Mouse (Mus musculus) liver, embryonic 15.5 days (tissue): ENCODE results near the gene Vps13c. TPM values are rescaled to one million over a fixed set of nuclear protein-coding genes. Genes with fewer than 3 reads are reported as not detected.

Experiments used
- ATAC-seq: fragments of 200-750 bp; cut with Nextera tagmentation; 2 replicates; pipeline ENCODE4 v1.8.0; 2017; ENCODE audit warnings: moderate number of reproducible peaks, mild to moderate bottlenecking, moderate library complexity; ENCODE audit not compliant: insufficient read depth
- H3K27ac ChIP-seq: fragments of 300-500 bp; sonication (generic); replicated peaks from 2 replicates; pipeline ENCODE4 v1.5.1; 2015; ENCODE audit warnings: mild to moderate bottlenecking, inconsistent platforms
- H3K27me3 ChIP-seq: fragments of 300-500 bp; sonication (generic); 2 replicates; pipeline ENCODE4 v1.6.1; 2015; ENCODE audit warnings: mild to moderate bottlenecking, inconsistent platforms
- H3K36me3 ChIP-seq: fragments of 300-500 bp; sonication (generic); replicated peaks from 2 replicates; pipeline ENCODE4 v1.6.1; 2015; ENCODE audit warnings: moderate library complexity, mild to moderate bottlenecking, inconsistent platforms
- H3K4me1 ChIP-seq: fragments of 300-500 bp; sonication (generic); replicated peaks from 2 replicates; pipeline ENCODE4 v1.6.1; 2015; ENCODE audit warnings: inconsistent platforms
- H3K4me2 ChIP-seq: fragments of 300-500 bp; sonication (generic); 2 replicates; pipeline ENCODE4 v1.6.1; 2015; ENCODE audit warnings: moderate library complexity, mild to moderate bottlenecking, inconsistent platforms
- H3K4me3 ChIP-seq: fragments of 300-500 bp; sonication (generic); replicated peaks from 2 replicates; pipeline ENCODE4 v1.5.1; 2015; ENCODE audit warnings: mild to moderate bottlenecking, inconsistent platforms
- H3K9ac ChIP-seq: fragments of 300-500 bp; sonication (generic); 2 replicates; pipeline ENCODE4 v1.6.1; 2015; ENCODE audit warnings: moderate library complexity, mild to moderate bottlenecking, inconsistent platforms
- H3K9me3 ChIP-seq: fragments of 300-500 bp; sonication (generic); replicated peaks from 2 replicates; pipeline ENCODE4 v1.6.1; 2016; ENCODE audit warnings: inconsistent platforms
- WGBS: fragments of 180-500 bp; shearing (Covaris S2); methylation state at CpG from one replicate; pipeline ENCODE4 v1.1.7; 2015; ENCODE audit warnings: mixed read lengths; ENCODE audit not compliant: insufficient replicate concordance; 5-methylcytosine and 5-hydroxymethylcytosine counted together
- polyA plus RNA-seq: library from polyadenylated mRNA; unstranded; fragments of >200 nt; fragmentation: Nextera tagmentation; extraction: Ambion mirVana; gene quantifications from 2 replicates; pipeline ENCODE4 v1.2.1, GENCODE M21; 2015

Gene Vps13c
- polyA plus RNA-seq, 1 experiment from 2014 or later = 4.3 TPM

DNA sequence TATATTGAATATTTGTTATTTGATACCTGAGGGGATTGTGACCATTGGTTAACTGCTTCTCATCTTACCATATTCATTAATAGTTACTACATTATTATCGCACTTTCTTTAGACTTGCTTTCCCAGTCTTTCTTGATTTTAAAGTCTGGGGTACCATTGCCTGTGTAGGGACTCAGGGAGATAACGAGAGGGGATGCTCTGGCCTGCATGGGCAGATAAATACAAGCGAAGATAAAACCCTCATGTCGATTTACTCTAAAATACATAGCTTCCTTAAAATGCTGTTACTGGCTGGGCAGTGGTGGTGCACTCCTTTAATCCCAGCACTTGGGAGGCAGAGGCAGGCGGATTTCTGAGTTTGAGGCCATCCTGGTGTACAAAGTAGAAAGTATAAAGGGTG is 23.1 kb downstream of the Vps13c start:
- Histone ChIP-seq H3K9ac (no peak overlapping the region), H3K9me3 (no peaks in the 10 kb centered on the region), H3K36me3 (peaks cover 17% of the 10 kb centered on the region), H3K27ac (peak overlapping the region; percentile 68), H3K4me2 (peak overlapping the region; percentile 47), H3K4me3 (no peak overlapping the region), H3K27me3 (no peaks in the 10 kb centered on the region), H3K4me1 (peaks cover 60% of the 10 kb centered on the region)
- peak; percentile 87 for ATAC-seq
- WGBS = 34% methylated on average over 5 of the region's 5 CpGs

DNA sequence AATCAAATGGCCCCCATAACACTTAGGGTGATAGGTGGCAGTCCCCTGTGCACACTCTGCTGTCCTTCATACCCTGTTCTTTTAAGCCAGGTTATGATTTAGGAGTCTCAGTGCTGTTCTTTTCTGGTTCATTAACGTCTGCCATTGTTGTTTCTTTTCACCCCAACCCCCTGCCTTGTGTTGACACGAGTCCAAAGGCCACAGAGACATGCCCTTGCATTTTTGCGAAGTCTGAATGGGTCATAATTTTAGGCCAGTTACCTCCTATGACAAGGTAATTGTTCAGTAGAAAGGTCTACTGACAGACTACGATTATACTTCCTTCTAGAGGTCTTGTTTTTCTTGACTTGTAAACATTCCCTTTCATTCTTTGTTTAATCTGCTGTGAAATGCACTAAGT is 23.8 kb downstream of the Vps13c start:
- no peak for ATAC-seq
- peaks cover 61% of the 10 kb centered on the region for H3K4me1 ChIP-seq
- H3K9ac ChIP-seq = no peak overlapping the region
- H3K36me3 ChIP-seq = peaks cover 13% of the 10 kb centered on the region
- no peaks in the 10 kb centered on the region for H3K9me3 ChIP-seq
- H3K27me3 ChIP-seq = no peaks in the 10 kb centered on the region
- H3K4me3 ChIP-seq = no peak overlapping the region
- no peak overlapping the region for H3K4me2 ChIP-seq
- WGBS = 52% methylated on average over 4 of the region's 4 CpGs
- H3K27ac ChIP-seq = peak overlapping the region; percentile 68

GRCm38 (mm10) chr9:67865411-67865810 is 25.2 kb downstream of the Vps13c start:
- no peak overlapping the region for H3K9ac ChIP-seq

DNA sequence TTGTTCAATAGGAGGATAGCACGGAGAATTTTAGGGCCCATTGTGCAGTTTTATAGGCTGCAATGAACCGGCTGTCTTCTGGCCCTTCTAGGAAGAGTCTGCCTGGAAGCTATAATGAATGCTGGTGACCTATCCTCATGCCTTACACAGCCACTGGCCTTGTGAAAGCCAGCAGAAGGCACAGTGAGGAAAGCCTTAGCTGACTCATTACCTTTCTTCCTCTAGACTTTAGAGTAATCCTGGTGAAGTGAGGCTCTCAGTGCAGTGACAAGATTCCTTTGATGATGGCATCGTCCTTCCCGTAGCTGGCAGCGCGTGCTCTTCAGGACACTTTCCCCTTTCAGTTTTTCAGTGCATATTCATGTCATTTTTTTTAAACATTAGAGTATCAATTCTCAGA is 27.2 kb downstream of the Vps13c start:
- no peak overlapping the region for H3K9ac ChIP-seq
- H3K4me1 ChIP-seq = peaks cover 68% of the 10 kb centered on the region
- no peak overlapping the region for H3K4me2 ChIP-seq
- 86% methylated on average over 6 of the region's 6 CpGs for WGBS
- peaks cover 17% of the 10 kb centered on the region for H3K36me3 ChIP-seq
- no peaks in the 10 kb centered on the region for H3K27me3 ChIP-seq
- H3K9me3 ChIP-seq = no peaks in the 10 kb centered on the region
- no peak overlapping the region for H3K27ac ChIP-seq
- no peak for ATAC-seq
- no peak overlapping the region for H3K4me3 ChIP-seq

More at GRCm38 (mm10) chr9:67865411-67865810, 25.2 kb downstream of the Vps13c start:
- H3K9me3 ChIP-seq = no peaks in the 10 kb centered on the region
- H3K4me3 ChIP-seq = no peak overlapping the region
- peak overlapping the region; percentile 21 for H3K27ac ChIP-seq
- WGBS = 66% methylated on average over 7 of the region's 7 CpGs
- no peak overlapping the region for H3K4me2 ChIP-seq
- no peak for ATAC-seq
- H3K4me1 ChIP-seq = peaks cover 67% of the 10 kb centered on the region
- H3K27me3 ChIP-seq = no peaks in the 10 kb centered on the region
- H3K36me3 ChIP-seq = peaks cover 13% of the 10 kb centered on the region

DNA sequence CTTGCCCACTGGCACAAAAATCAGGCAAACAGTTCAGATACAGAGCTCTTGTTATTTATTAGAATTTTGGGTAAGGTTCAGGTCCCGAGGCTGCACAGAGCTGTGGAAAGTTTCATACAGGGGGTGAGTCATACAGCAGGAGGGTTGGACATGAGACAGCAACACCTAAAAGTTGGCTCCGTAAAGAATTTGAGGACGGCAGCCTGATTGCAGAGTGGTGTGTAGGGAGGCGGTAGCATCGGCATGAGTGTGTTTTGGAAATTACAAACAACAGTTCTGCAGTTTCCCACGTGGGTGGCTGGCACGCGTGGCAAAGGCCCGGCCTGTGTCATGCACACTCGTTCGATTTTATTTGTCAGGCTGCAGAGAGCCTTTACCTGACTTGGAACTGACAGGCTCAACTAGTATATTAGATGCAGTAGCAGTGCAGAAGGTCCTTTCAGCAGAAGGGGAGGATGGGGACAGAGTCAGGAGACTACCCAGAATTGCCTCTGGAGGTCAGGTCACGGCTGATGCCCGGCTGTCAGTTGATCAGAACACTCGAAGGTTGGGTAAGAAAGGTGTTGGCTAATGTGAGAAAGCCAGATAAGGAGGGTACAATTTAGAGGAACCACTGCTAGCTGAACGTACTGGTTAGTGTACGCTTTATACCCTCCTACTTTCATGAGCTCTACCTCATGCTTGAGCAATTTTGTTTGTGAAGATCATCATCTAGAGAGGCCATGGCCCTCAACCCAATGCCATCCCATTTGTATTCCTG is 29.7 kb downstream of the Vps13c start:
- Histone ChIP-seq H3K36me3 (peaks cover 30% of the 10 kb centered on the region), H3K4me1 (peaks cover 61% of the 10 kb centered on the region), H3K27me3 (no peaks in the 10 kb centered on the region), H3K9ac (0 out of 2 replicates have a peak overlapping the region, but pooled peaks have one; percentile 21), H3K9me3 (no peaks in the 10 kb centered on the region), H3K4me3 (no peak overlapping the region), H3K4me2 (peak overlapping the region; percentile 46), H3K27ac (peak overlapping the region; percentile 75)
- 52% methylated on average over 16 of the region's 16 CpGs for WGBS
- peak; percentile 87 for ATAC-seq

DNA sequence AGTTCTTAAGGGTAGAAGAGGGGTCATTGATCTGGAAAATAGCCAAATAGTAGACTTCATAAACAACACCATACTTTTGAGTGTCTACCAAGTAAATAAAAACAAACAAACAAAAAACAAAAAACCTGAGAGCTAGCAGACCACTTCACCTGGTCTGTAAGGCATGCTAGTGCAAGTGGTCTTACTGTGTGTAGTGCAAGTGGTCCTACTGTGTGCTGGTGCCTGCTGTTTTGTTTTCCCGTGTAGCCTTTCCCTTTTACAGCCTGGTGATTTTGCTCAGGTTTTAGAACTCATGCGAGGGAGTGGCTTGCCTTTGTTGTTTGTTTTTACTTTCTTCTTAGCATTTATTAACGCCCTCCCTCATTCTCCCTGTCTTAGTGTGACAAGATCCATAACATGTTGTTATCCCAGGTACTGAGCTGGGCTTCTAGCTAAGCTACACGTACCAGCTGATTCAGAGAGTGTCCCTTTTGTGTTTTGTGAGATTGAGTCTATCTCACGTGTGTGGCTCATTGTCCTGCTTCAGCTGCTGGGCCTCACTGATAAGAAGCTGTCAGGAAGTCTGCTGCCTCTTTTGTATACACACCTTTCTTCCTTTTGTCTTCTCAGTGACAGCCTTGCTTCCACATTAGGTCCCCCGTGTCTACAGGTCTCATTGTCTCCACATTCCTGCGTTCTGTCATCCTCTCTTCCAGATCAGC is 34.5 kb downstream of the Vps13c start:
- Histone ChIP-seq H3K27me3 (no peaks in the 10 kb centered on the region), H3K4me1 (peaks cover 71% of the 10 kb centered on the region), H3K9me3 (no peaks in the 10 kb centered on the region), H3K4me3 (no peak overlapping the region), H3K27ac (peak overlapping the region; percentile 66), H3K36me3 (peaks cover 37% of the 10 kb centered on the region), H3K9ac (no peak overlapping the region), H3K4me2 (no peak overlapping the region)
- ATAC-seq = peak; percentile 32
- 36% methylated on average over 7 of the region's 7 CpGs for WGBS

DNA sequence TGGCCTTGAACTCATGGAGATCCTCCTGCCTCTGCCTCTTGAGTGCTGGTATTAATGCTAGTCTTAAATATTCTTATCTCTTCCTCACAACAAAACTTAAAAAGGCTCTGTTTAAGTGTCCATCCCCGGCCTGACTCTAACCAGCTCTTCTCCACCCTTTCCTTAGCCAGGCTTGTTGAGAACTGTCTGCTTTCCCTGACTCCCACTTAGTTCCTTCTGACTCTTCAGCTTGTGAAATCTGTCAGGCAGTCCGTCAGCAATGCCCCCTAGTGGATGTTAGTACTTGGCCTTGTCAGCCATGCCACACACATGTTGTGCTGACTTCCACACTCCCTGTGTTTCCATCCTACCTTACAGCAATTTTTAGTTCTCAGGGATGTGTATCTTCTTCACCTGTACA is 35.1 kb downstream of the Vps13c start:
- peaks cover 64% of the 10 kb centered on the region for H3K4me1 ChIP-seq
- no peaks in the 10 kb centered on the region for H3K9me3 ChIP-seq
- no peak overlapping the region for H3K9ac ChIP-seq
- no peaks in the 10 kb centered on the region for H3K27me3 ChIP-seq
- no peak overlapping the region for H3K4me2 ChIP-seq
- 26% methylated on average over 2 of the region's 2 CpGs for WGBS
- ATAC-seq = 0 out of 2 replicates have a peak, but pooled peaks have one; percentile 14
- peak overlapping the region; percentile 66; the same call in 1 of the 2 replicates for H3K27ac ChIP-seq
- H3K4me3 ChIP-seq = no peak overlapping the region
- peaks cover 40% of the 10 kb centered on the region for H3K36me3 ChIP-seq

DNA sequence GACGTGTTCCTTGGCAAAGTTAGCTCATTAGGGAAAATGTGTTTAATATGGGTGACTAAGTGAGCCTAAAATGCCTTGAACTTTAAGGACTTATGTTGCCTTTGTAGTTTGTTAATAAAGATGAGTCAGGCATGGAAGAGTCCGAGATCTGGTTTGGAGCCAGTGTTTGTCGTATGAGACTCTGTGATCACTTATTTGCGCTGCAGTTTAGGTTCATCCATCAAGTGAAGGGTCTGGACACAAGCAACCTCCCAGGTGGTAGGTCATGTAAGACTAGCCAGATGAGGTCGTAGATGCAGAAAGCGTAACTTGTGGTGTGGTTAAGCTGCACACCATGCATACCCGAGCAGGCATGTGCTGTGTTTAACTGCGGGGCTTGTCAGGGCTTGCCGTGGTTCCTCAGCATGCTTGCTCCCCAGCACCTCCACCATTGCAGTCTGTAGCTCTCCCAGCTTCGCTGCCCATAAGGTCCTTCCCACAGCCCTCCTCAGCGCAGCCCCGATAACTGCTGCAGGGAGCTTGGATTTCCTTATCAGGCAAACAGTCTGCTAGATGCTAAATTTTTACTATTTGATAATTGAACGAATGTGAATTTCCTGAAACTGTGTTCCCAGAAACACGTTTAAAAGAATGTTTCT is 37.0 kb downstream of the Vps13c start:
- peak overlapping the region; percentile 80 for H3K27ac ChIP-seq
- peak; percentile 83 for ATAC-seq
- H3K4me2 ChIP-seq = peak overlapping the region; percentile 52

GRCm38 (mm10) chr9:67878197-67878769 is 38.1 kb downstream of the Vps13c start:
- H3K4me3 ChIP-seq = no peak overlapping the region; the same call in 1 of the 2 replicates
- peaks cover 42% of the 10 kb centered on the region for H3K4me1 ChIP-seq
- no peaks in the 10 kb centered on the region for H3K27me3 ChIP-seq
- no peaks in the 10 kb centered on the region for H3K9me3 ChIP-seq
- H3K36me3 ChIP-seq = peaks cover 46% of the 10 kb centered on the region
- H3K27ac ChIP-seq = peak overlapping the region; percentile 84
- H3K9ac ChIP-seq = no peak overlapping the region
- WGBS = 39% methylated on average over 11 of the region's 11 CpGs
- H3K4me2 ChIP-seq = peak overlapping the region; percentile 51
- ATAC-seq = peak; percentile 74

More for the DNA sequence above, 37.0 kb downstream of the Vps13c start:
- H3K9me3 ChIP-seq = no peaks in the 10 kb centered on the region
- peaks cover 51% of the 10 kb centered on the region for H3K36me3 ChIP-seq
- H3K9ac ChIP-seq = peak overlapping the region; percentile 29; the same call in 1 of the 2 replicates
- 38% methylated on average over 14 of the region's 14 CpGs for WGBS
- peaks cover 49% of the 10 kb centered on the region for H3K4me1 ChIP-seq
- H3K4me3 ChIP-seq = no peak overlapping the region
- H3K27me3 ChIP-seq = no peaks in the 10 kb centered on the region

DNA sequence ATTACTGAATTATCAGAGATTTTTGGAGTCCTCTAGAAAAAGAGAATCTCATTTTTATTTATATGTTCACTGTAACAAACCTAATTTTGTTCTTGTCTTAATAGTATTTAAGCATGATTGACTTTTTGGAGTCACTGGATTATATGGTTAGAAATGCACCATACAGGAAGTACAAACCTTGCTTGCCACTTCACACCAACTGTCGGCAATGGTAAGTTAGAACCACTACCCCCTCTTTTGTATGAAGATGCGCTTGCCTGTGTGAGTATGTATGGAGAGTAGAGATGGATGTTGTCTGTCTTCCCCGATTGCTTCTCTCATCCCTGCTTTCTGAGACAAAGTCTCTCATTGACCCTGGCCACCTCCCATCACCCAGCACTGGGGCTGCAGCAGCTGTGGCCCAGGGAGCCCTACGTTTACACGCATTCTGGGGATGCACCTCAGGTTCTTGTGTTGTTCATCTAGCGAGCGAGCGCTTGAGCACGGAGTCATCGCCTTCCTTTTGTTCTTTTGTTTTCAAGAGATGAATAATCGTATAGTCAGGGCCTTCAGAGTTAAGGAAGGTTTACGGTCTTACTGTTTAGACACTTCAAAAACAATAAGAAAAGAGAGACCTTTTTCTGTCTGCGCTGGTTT is 43.3 kb downstream of the Vps13c start:
- 86% methylated on average over 13 of the region's 13 CpGs for WGBS
- no peak overlapping the region for H3K4me3 ChIP-seq
- ATAC-seq = no peak
- no peaks in the 10 kb centered on the region for H3K9me3 ChIP-seq
- H3K36me3 ChIP-seq = peaks cover 69% of the 10 kb centered on the region
- H3K9ac ChIP-seq = no peak overlapping the region
- peaks cover 11% of the 10 kb centered on the region for H3K4me1 ChIP-seq
- H3K27ac ChIP-seq = no peak overlapping the region
- no peak overlapping the region for H3K4me2 ChIP-seq
- no peaks in the 10 kb centered on the region for H3K27me3 ChIP-seq
